Mouse (Mus musculus) activated CD4-positive, CD25-positive, alpha-beta regulatory T cell, adult 4 months (primary cell): ENCODE data around the gene Phox2a. TPM values are rescaled to one million over a fixed set of nuclear protein-coding genes. Genes with fewer than 3 reads are reported as not detected.

ENCODE experiments used
- ATAC-seq: one replicate; pipeline ENCODE4 v1.8.0; 2017
- polyA plus RNA-seq, 2 experiments: library from polyadenylated mRNA; unstranded; fragments of 100-300 nt; shearing (Covaris generic); gene quantifications; one replicate each; pipeline ENCODE4 v1.2.1; 2017

Gene Phox2a
- polyA plus RNA-seq, result not detected

DNA sequence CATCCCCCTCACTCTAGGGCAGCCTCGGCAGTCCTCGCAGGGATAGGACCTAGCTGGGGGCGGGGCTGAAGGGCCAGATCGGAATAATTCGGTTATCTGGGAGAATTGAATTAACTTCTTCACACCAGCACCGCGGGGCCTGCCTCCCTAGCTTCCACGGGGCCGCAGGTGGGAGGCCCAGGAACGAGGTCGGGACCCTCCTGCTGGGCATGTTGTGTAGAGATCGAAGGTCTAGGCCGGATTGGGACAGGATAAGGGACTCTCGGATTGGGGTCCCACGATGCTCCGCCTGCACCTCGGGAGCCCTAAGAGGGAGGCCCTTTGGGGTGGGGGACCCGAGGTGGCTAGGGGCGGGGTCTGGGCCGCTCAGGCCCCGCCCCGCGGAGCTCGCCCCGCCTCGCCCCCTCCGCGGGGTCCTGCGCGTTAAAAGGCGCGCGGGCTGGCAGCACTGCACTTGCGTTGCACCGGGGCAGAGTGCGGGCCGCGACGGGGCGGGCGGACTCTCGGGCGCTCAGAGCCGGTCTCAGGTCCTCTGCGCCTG is at the start of gene Phox2a:
Gene Phox2a (plus strand): TSS at position 453 of the 541 bp plus-strand sequence.
- no peak for ATAC-seq

DNA sequence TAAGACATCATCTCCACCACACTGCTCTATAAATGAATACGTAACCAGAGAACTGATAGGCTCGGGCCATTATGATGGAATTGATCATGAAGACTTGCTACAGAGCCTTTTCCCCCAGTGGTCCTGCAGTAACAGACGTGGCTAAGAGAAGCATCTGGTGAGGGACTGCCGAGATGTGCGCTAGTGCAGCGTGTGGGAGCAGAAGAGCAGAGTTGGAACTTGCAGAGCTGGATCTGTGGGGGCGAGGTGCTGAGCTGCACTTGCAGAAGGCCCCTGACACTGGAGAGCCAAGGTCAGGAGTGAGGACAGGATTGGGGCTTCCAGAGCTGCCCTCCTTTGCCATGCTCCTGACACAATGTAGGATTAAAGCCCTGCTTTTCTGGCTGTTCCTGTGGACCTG is 48.1 kb upstream of the Phox2a start:
- ATAC-seq, result no peak

GRCm38 (mm10) chr7:101771604-101772003 is 46.5 kb upstream of the Phox2a start:
- ATAC-seq, result no peak

DNA sequence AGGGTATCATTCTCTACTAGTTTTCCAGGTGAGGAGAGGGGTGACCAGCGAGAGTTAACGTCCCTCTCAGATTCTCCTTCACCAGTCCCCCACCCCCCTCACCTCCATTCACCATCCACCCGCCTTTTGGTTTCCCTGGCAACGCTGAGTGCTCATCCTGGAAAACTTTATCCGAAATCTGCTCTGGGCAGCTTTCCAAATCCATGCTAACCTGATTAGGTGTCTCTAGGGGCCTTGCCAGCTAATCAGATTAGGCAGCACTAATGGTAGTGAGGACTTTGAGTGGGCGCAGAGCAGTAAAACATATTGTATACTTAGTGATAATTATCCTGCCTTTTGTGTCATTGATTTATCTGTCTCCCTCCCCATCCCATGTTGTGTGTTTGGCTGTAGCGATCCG is 45.4 kb upstream of the Phox2a start:
- no peak for ATAC-seq

DNA sequence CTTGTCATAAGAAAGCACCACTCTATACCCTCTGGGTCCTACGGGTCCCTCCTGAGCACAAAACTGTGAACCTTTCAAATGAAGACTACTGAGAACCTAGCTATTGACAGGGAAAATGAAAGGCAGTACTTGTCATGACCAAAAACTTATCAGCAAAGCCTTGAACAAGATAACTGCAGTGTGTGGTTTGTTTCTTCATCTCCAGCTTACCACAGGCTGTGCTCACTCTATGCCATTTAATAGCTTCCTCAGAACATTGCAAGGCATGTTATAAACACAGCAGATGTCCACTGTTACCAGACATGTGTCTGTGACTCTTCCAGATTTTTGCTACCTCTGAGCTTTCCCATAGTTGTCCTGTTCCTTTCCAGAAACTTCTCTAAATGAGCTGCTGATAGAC is 41.1 kb upstream of the Phox2a start:
- no peak for ATAC-seq

GRCm38 (mm10) chr7:101820295-101821030 is 2.4 kb downstream of the Phox2a start:
- ATAC-seq, result no peak

DNA sequence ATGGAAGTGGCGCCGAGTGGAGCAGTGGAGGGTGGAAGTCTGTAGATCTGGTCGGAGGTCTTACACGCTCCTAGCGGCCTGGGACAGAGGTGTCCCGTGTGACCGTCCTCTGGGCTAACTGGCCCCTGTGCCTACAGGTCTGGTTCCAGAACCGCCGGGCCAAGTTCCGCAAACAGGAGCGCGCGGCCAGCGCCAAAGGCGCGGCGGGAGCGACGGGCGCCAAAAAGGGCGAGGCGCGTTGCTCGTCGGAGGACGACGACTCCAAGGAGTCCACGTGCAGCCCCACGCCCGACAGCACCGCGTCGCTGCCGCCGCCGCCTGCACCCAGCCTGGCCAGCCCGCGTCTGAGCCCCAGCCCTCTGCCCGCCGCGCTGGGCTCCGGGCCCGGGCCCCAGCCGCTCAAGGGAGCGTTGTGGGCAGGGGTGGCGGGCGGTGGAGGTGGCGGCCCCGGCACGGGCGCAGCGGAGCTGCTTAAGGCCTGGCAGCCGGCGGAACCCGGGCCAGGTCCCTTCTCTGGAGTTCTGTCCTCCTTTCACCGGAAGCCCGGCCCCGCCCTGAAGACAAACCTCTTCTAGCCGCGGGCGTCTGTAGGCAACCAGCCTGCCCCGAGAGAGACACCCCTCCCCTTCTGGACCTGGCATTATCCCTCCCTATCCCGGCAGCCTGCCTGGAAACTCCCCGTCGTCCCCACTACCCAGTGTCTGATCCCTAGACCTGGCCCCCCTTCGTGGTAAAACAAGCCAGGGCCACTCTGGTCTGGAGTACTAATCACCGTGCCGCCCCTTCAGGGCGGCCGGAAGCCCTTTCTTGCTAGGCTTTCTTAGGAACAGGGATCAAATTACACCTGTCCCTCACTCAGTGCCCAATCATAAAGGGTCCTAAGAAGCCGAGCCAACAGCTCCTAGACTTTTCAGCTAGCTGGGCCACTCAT is 3.7 kb downstream of the Phox2a start:
- peak; percentile 77 for ATAC-seq

DNA sequence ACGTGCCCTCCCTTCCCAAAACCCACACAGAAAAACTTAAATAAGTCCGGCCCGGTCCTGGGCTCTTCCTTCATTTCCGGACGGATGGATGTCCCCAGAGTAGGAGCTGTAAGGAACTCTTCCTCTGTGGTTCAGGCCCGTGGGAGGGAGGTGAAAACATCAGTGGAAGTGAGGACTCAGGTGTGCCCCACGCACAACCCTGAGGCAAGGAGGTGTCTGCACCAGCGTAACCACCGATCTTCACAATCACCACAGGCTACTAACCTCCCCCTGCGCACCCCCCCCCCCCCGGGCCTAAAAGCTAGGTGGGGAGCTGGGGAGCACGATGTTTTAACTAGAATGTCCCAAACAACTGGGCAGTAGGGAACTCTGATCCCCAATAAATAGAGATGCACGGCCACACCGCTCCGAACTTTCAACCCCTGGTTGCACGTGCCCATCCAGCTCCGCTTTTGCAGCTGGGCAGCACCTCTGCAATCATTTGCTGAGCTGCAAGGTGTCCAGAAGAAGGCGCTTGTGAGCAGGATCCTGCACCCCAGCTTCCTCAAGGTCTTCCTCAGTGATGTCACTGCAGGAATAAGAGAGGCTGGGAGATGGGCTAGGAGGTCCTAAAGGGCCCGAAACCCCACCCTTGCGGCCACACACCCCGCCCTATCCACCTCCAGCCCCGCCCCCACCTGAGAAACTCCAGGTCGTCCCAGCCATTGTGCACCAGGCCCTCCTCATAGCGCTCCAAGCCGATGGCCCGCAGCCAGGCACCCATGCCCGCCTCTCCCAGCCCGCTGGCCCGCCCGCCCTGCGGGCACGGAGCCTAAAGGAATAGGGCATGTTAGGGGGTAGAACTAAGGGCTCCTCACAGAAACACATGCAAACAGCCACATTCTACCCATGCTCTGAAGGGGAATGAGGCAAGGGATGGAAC is 5.0 kb downstream of the Phox2a start:
- no peak for ATAC-seq

DNA sequence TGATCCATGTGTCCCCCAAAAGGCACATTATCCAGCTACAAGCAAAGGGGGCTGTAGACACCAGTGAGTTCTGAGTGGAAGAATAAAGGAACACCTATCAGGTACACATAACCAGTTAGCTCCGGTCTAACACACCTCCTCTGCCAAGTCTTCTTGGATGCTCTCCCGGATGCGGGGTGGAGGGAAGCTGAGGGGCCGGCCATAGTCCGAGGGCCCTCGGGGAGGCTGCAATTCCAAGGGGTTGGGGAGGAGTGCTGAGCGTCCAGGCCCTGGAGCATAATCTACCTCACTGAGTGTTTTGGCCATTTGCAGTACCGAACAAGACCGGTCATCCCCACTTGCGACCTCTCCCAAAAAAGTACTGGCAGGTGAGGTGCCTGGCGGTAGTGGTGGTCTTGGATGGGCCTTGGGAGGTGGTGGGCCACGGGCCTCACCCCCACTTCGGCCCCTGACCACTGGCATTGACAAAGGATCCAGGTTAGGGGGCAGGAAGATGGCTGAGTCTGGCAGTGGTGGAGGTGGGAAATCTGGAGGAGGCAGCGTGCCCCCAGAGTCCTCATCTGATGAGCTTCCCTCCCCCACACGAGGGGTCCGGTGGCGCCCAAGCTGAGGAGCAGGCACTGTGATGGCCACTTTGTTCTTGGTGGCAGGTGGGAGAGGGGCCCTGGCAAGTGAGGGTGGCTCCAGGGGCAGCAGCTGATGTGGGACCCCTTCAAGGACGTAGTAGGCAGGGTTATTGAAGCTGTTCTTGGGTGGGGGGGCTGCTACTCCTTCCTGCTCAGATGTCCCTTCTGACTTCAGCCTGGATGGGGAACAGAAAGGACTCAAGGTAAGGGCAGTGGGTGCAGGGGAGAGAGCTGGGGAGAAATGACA is 5.9 kb downstream of the Phox2a start:
- no peak for ATAC-seq

DNA sequence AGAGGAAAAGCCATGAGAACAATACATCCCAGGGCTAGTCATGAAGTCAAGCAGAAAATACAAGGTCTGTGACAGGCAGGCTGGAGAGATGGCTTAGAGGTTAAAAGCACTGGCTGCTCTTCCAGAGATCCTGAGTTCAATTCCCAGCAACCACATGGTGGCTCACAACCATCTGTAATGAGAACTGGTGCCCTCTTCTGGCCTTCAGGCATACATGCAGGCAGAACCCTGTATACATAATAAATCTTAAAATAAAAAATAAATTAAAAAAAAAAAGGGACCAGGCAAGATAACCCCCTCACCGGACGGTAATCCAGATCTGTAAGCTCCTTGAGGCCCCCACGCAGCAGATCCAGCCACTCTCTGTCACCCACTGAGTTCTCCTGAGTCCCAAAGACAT is 12.3 kb downstream of the Phox2a start:
- ATAC-seq, result no peak

GRCm38 (mm10) chr7:101831437-101831836 is 13.3 kb downstream of the Phox2a start:
- no peak for ATAC-seq

DNA sequence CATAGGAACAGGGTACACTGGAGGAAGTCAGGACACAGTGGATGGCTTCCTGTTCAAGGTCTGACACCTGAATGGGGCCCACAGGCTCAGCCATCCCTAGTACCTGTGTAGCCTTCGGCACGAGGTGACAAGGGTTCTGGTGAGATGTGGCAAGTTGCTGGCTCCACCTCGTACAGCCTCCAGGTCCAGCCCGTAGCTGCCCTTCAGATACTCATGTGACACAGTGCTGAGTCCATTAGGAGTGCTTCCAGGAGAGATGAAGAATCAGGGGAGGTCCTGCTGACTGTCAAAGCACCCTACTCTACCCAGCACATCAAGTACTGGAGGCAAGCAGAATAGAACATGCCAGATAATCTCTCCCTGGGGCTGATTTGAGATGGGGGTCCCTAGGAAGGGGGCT is 14.3 kb downstream of the Phox2a start:
- no peak for ATAC-seq

DNA sequence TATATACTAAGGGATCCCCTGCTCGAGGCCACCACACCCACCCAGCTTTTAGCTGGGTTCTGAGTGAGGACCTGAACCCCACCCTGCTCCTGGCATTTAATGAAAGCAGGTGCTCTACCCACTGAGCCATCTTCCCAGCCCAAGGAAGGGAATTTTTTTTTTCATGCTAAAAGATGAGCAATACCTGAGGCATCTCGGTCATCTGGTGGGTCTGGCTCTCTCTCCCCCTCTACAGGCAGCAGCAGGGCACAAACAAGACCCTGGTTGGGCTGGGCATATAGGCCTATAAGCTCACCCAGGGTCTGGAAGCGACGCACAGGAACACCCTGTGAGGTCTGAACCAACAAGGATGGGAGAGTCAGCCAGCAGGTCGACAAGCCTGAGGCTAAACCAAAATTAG is 15.2 kb downstream of the Phox2a start:
- ATAC-seq, result no peak

DNA sequence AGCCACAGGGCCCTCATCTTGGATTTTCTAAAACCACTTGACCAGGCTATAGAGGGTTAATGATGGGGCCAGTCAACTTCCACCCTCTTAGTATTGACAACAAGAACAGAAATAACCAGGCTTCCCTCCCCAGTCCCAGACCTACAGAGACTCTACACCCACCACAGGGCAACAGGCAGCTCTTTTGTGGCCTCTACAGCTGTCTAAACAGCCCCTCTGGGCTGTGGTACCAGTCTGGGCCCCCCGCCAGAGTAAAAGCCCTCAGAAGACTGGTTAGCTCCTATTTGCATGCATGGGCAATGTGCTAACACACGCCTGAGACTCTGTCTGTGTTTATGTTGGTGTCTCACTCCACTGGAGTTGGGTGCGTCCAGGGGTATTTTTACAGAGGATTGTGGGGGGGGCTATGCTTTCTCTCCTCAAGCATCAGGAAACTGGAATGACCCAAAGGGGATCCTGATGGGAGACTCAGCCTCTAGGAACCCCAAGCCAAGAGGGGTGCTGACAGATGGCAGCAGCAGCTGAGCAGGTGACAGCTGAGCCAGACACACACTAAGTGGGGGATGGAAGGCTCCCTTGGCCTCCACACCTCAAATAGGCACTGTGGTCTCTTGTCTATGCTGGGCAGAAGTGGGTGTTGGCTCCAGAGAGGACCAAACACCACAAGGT is 15.9 kb downstream of the Phox2a start:
- no peak for ATAC-seq

DNA sequence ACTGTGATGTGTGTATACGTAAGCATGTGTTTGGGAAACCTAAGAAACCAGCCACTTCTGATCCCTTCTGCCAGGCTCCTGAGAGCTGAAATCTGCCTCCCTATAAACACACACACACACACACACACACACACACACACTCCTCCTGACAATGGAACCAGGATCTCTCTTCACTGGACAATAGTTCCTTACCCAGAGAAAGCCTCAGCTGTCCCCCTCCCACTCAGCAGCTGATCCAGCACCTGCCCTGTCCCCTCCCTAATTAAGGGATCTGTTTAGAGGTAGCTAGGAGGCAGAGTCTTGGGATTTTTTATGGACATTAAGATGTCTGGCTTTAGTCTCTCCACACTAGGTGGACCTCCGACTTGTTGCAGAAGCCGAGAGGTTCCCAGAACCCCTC is 16.8 kb downstream of the Phox2a start:
- ATAC-seq, result no peak

DNA sequence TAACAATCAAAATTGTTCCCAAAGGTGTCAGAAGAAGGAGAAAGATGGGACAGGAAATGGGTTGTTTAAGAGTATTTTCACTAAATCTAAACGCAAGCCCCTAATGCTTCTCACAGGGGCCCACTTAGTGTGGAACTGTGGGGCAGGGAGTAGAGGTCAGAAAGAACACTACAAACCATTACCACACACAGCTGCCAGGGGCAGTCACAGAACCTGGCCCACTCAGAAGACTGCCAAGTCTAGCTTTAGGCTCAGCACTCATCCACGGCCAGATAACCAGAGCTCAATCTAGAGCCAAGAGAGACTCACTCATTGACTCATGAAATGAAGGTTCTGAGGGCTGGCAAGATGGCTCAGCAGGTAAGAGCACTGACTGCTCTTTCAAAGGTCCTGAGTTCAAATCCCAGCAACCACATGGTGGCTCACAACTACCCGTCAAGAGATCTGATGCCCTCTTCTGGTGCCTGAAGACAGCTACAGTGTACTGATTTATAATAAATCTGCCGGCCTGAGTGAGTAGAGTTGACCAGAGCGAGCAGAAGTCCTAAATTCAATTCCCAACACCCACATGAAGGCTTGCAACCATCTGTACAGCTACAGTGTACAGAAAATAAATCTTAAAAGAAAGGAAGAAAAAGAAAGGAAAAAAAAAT is 17.5 kb downstream of the Phox2a start:
- no peak for ATAC-seq

- peak; percentile 51 for ATAC-seq
Observed at GRCm38 (mm10) chr7:101836271-101837153, 18.4 kb downstream of the Phox2a start.

DNA sequence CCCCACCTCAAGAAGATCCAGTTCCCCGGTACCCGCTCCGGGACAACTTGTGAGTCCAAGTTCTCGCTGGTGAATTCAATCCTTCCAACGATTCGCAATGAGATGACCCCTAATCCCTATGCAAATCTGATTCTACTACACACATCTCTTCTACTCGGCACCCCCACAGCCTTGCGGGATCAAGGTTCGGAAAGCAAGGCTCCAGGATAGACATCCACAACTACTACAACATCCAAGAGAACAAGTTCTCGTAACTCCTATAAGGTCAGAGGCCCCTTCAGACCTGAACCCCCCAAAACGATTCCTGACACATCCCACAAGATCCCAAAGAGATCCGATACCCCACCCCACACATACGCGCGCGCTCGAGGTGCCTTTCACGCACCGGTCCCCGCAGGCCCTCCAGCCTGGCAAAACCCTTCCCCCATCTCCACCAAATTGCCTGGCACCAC is 19.1 kb downstream of the Phox2a start:
- no peak for ATAC-seq
